Mouse (Mus musculus) 416B (cell line): ENCODE measurements around the gene Elmo1.
A peak's percentile ranks its signal among the peaks of the same experiment; 100 is the strongest.

ENCODE experiments used
- DNase-seq: peaks from one replicate; pipeline ENCODE4 v3.0.0; 2011; ENCODE audit warnings: low read depth

Elmo1 gene

GRCm38 (mm10) chr13:20270148-20270547 is 179.8 kb downstream of the Elmo1 start:
- no peak for DNase-seq

- DNase-seq, result no peak
Measured at GRCm38 (mm10) chr13:20271799-20272198, 181.4 kb downstream of the Elmo1 start.

- DNase-seq, result peak; percentile 23
Measured at GRCm38 (mm10) chr13:20272562-20272961, 182.2 kb downstream of the Elmo1 start.

- DNase-seq, result no peak
Measured at GRCm38 (mm10) chr13:20279889-20280288, 189.5 kb downstream of the Elmo1 start.

- DNase-seq, result no peak
Measured at GRCm38 (mm10) chr13:20283891-20284290, 193.5 kb downstream of the Elmo1 start.

- DNase-seq, result no peak
Measured at GRCm38 (mm10) chr13:20286680-20287079, 196.3 kb downstream of the Elmo1 start.

GRCm38 (mm10) chr13:20288393-20288792 is 198.0 kb downstream of the Elmo1 start:
- no peak for DNase-seq

GRCm38 (mm10) chr13:20290412-20290811 is 200.0 kb downstream of the Elmo1 start:
- DNase-seq, result no peak

- peak; percentile 86 for DNase-seq
Measured at GRCm38 (mm10) chr13:20292348-20292747, 202.0 kb downstream of the Elmo1 start.

- DNase-seq, result peak; percentile 93
Measured at GRCm38 (mm10) chr13:20295278-20295970, 205.0 kb downstream of the Elmo1 start.

- DNase-seq, result peak; percentile 82
Measured at GRCm38 (mm10) chr13:20297841-20298240, 207.4 kb downstream of the Elmo1 start.

GRCm38 (mm10) chr13:20299424-20299823 is 209.0 kb downstream of the Elmo1 start:
- peak; percentile 75 for DNase-seq

- peak; percentile 17 for DNase-seq
Measured at GRCm38 (mm10) chr13:20300052-20300564, 209.7 kb downstream of the Elmo1 start.

GRCm38 (mm10) chr13:20300626-20301025 is 210.2 kb downstream of the Elmo1 start:
- no peak for DNase-seq

- no peak for DNase-seq
Measured at GRCm38 (mm10) chr13:20301760-20302159, 211.4 kb downstream of the Elmo1 start.

- DNase-seq, result peak; percentile 15
Measured at GRCm38 (mm10) chr13:20305621-20306020, 215.2 kb downstream of the Elmo1 start.

- peak; percentile 87 for DNase-seq
Measured at GRCm38 (mm10) chr13:20306180-20307177, 216.1 kb downstream of the Elmo1 start.

- no peak for DNase-seq
Measured at GRCm38 (mm10) chr13:20307381-20307780, 217.0 kb downstream of the Elmo1 start.

- peak; percentile 82 for DNase-seq
Measured at GRCm38 (mm10) chr13:20311612-20312011, 221.2 kb downstream of the Elmo1 start.

- DNase-seq, result no peak
Measured at GRCm38 (mm10) chr13:20313345-20313744, 222.9 kb downstream of the Elmo1 start.

GRCm38 (mm10) chr13:20316139-20316538 is 225.7 kb downstream of the Elmo1 start:
- no peak for DNase-seq

GRCm38 (mm10) chr13:20318615-20319219 is 228.3 kb downstream of the Elmo1 start:
- DNase-seq, result no peak
